In genomic region chr10:50657352-50657751, GRCm38 (mm10) we compare ENCODE assay signal across 8 mouse cellular contexts.
A peak's percentile ranks its signal among the peaks of the same experiment; 100 is the strongest.
DNase-seq lines count a peak whose midpoint lies in the region; ATAC-seq and TF ChIP-seq lines count a peak whose summit lies in the region.

No protein-coding gene starts in this region.

- H3K9me3 ChIP-seq in forebrain, embryonic 15.5 days, result no peaks in the 10 kb centered on the region

- TF ChIP-seq POLR2A in lung, adult 2 months (IDR thresholded peaks at IDR 0.05; ENCODE audit: borderline replicate concordance, extremely low read depth, low read depth, low read length), result no peak

- WGBS in lung, adult 2 months, result 31% methylated on average over 1 of the region's 1 CpGs
- WGBS in forebrain, embryonic 15.5 days, result 46% methylated on average over 1 of the region's 1 CpGs

- H3K27me3 ChIP-seq in forebrain, embryonic 15.5 days, result no peaks in the 10 kb centered on the region

- H3K4me1 ChIP-seq in lung, adult 2 months (ENCODE audit: control insufficient read depth, insufficient read depth, low read length), result no peaks in the 10 kb centered on the region
- H3K4me1 ChIP-seq in forebrain, embryonic 15.5 days, result no peaks in the 10 kb centered on the region

- ATAC-seq in forebrain, embryonic 15.5 days (replicated peaks), result peak; percentile 83

- H3K36me3 ChIP-seq in forebrain, embryonic 15.5 days, result peaks cover 9% of the 10 kb centered on the region; the same call in 1 of the 2 replicates

- 0 out of 2 replicates have a peak, but pooled peaks have one; percentile 12 for TF ChIP-seq CTCF in lung, adult 2 months (IDR thresholded peaks at IDR 0.05; ENCODE audit: insufficient read depth, low read length)

- no peak overlapping the region for H3K4me3 ChIP-seq in lung, adult 2 months (replicated peaks; ENCODE audit: extremely low read depth, low read depth, low read length)
- no peak overlapping the region for H3K4me3 ChIP-seq in forebrain, embryonic 15.5 days

- peak; percentile 12 for DNase-seq in adrenal gland, adult 2 months
- no peak for DNase-seq in adrenal gland, adult 8-10 months
- DNase-seq in lung, adult 2 months, result no peak
- no peak for DNase-seq in lung, adult 18-20 months
- DNase-seq in lung, postnatal 10 days, result peak; percentile 25
- no peak for DNase-seq in testis, postnatal 10 days (ENCODE audit: low spot score)
- DNase-seq in spleen, postnatal 4 days (ENCODE audit: low spot score in 2 of 2), result no peak

- no peak overlapping the region for H3K4me2 ChIP-seq in forebrain, embryonic 15.5 days (replicated peaks)

- H3K27ac ChIP-seq in forebrain, embryonic 15.5 days (replicated peaks), result no peak overlapping the region

- H3K9ac ChIP-seq in forebrain, embryonic 15.5 days (replicated peaks), result no peak overlapping the region

Comparison
In these comparisons a context has a peak if more than half of its experiments do, and no peak if none do; other contexts are left out.
1. DNase-seq: peak in adrenal gland, adult 2 months (single experiment) and lung, postnatal 10 days (single experiment); none in adrenal gland, adult 8-10 months (single experiment), lung, adult 2 months (single experiment), lung, adult 18-20 months (0 of 2), testis, postnatal 10 days (single experiment) and spleen, postnatal 4 days (0 of 2).